Mouse (Mus musculus): ENCODE results near the gene Imp3.

The Imp3 gene

GRCm38 (mm10) chr9:56958689-56959088 lies 21.4 kb downstream of the Imp3 start:
- in situ Hi-C loops (cut with MboI, MseI) = no loop called here

- in situ Hi-C loops (cut with MboI, MseI) = no loop called here
These were observed 24.3 kb downstream of the Imp3 start for GRCm38 (mm10) chr9:56961591-56961990.

- in situ Hi-C loops (cut with MboI, MseI) = no loop called here
These were observed 32.9 kb downstream of the Imp3 start for GRCm38 (mm10) chr9:56970158-56970557.

- in situ Hi-C loops (cut with MboI, MseI) = no loop called here
These were observed 36.8 kb downstream of the Imp3 start for GRCm38 (mm10) chr9:56973960-56974524.

- in situ Hi-C loops (cut with MboI, MseI) = no loop called here
These were observed 37.9 kb downstream of the Imp3 start for GRCm38 (mm10) chr9:56975199-56975598.

GRCm38 (mm10) chr9:56980186-56980585 lies 42.9 kb downstream of the Imp3 start:
- in situ Hi-C loops (cut with MboI, MseI) = no loop called here

- in situ Hi-C loops (cut with MboI, MseI) = no loop called here
These were observed 44.2 kb downstream of the Imp3 start for GRCm38 (mm10) chr9:56981502-56981901.
